12 mouse cellular contexts compared by ENCODE assay signal in genomic region chr1:48055324-48055723, GRCm38 (mm10).
"Had no signal": no experiment of that assay in that cellular context is flagged by ENCODE, and none has a peak within 500 bp of the region (broad histone marks: within the 10 kb centered on the region; RNA-seq: fewer than 3 reads in every experiment).

No protein-coding gene starts in this region.

- DNase-seq: kidney, adult 11 months; kidney, adult 8-10 months; kidney, postnatal 14 days; layer of hippocampus, adult 9-11 months; layer of hippocampus, postnatal 36 days; liver, embryonic 13.5 days; lung, adult 2 months; lung, postnatal 14 days; lung, postnatal 4 days; midbrain, embryonic 14.5 days; right cerebral cortex, postnatal 4 days; thymus, postnatal 25 days had no signal
